Mouse (Mus musculus) kidney, postnatal 10 days (tissue): Measurements from ENCODE around the gene Zfp365.

Experiments
- DNase-seq: peaks from one replicate; pipeline ENCODE4 v3.0.0; 2021; ENCODE audit warnings: mixed read lengths

The Zfp365 gene

GRCm38 (mm10) chr10:67912337-67912776, at the start of gene Zfp365:
Zfp365 (minus strand) TSS chr10:67912662.
- peak; percentile 74 for DNase-seq

- DNase-seq: no peak
These were observed 47.5 kb upstream of the Zfp365 start for GRCm38 (mm10) chr10:67959982-67960381.

- no peak for DNase-seq
These were observed 43.5 kb upstream of the Zfp365 start for GRCm38 (mm10) chr10:67955982-67956381.

- no peak for DNase-seq
These were observed 39.2 kb upstream of the Zfp365 start for GRCm38 (mm10) chr10:67951690-67952089.

GRCm38 (mm10) chr10:67950059-67950748, 37.7 kb upstream of the Zfp365 start:
- DNase-seq: no peak

GRCm38 (mm10) chr10:67943513-67943912, 31.1 kb upstream of the Zfp365 start:
- no peak for DNase-seq

GRCm38 (mm10) chr10:67939546-67939945, 27.1 kb upstream of the Zfp365 start:
- DNase-seq: no peak

- no peak for DNase-seq
These were observed 25.3 kb upstream of the Zfp365 start for GRCm38 (mm10) chr10:67937775-67938174.

- DNase-seq: no peak
These were observed 24.5 kb upstream of the Zfp365 start for GRCm38 (mm10) chr10:67936944-67937343.

GRCm38 (mm10) chr10:67932780-67933179, 20.3 kb upstream of the Zfp365 start:
- DNase-seq: no peak

- DNase-seq: no peak
These were observed 18.9 kb upstream of the Zfp365 start for GRCm38 (mm10) chr10:67931328-67931727.

GRCm38 (mm10) chr10:67928584-67928983, 16.1 kb upstream of the Zfp365 start:
- DNase-seq: no peak

GRCm38 (mm10) chr10:67927718-67928455, 15.4 kb upstream of the Zfp365 start:
- no peak for DNase-seq

- no peak for DNase-seq
These were observed 11.6 kb upstream of the Zfp365 start for GRCm38 (mm10) chr10:67924030-67924429.

GRCm38 (mm10) chr10:67921777-67922176, 9.3 kb upstream of the Zfp365 start:
- no peak for DNase-seq

GRCm38 (mm10) chr10:67919706-67920105, 7.2 kb upstream of the Zfp365 start:
- no peak for DNase-seq

- DNase-seq: no peak
These were observed 5.9 kb upstream of the Zfp365 start for GRCm38 (mm10) chr10:67918194-67918899.

GRCm38 (mm10) chr10:67917356-67917755, 4.9 kb upstream of the Zfp365 start:
- DNase-seq: no peak

- no peak for DNase-seq
These were observed 770 bp downstream of the Zfp365 start for GRCm38 (mm10) chr10:67911447-67912336.

- DNase-seq: no peak
These were observed 4.5 kb downstream of the Zfp365 start for GRCm38 (mm10) chr10:67907931-67908330.

GRCm38 (mm10) chr10:67906926-67907325, 5.5 kb downstream of the Zfp365 start:
- no peak for DNase-seq

GRCm38 (mm10) chr10:67906063-67906462, 6.4 kb downstream of the Zfp365 start:
- DNase-seq: no peak

GRCm38 (mm10) chr10:67903387-67903786, 9.1 kb downstream of the Zfp365 start:
- DNase-seq: no peak
